Mouse (Mus musculus) small intestine, adult 2 months (tissue): ENCODE data around the gene Gm20388.

Experiments used
- CTCF ChIP-seq: fragments of 200-500 bp; IDR thresholded peaks from 2 replicates; pipeline ENCODE4 v1.5.1; 2012; ENCODE audit warnings: low read depth, mild to moderate bottlenecking, control low read depth, inconsistent platforms, low read length, moderate library complexity, mixed read lengths; ENCODE audit not compliant: insufficient replicate concordance, insufficient read length; ENCODE audit errors: extremely low read depth
- POLR2A ChIP-seq: fragments of 200-500 bp; IDR thresholded peaks from 2 replicates; pipeline ENCODE4 v1.6.1; 2012; ENCODE audit warnings: low read depth, mild to moderate bottlenecking, control low read depth, inconsistent platforms, low read length, moderate library complexity

- TF ChIP-seq CTCF (no peak), POLR2A (no peak)
These were observed 4015.0 kb downstream of the Gm20388 start for GRCm38 (mm10) chr8:123925671-123926070.
